Mouse (Mus musculus): Measurements from ENCODE around the gene Amtn. TPM values are rescaled to one million over a fixed set of nuclear protein-coding genes. Genes with fewer than 3 reads are reported as not detected.
"Not testable (repeated sequence)": the region's sequence is repeated elsewhere in the genome, so short reads cannot be mapped to it uniquely, and the experiment has no call there.

Amtn gene
- not detected in 2 replicates for polyA plus RNA-seq (2015; fragmentation: Nextera tagmentation; extraction: Ambion mirVana)

- no peak within 1 kb of the TSS for H3K4me3 ChIP-seq
- H3K36me3 ChIP-seq, result no peaks in the 10 kb centered on the region
- no peak within 1 kb of the TSS for H3K27ac ChIP-seq (replicated peaks)
- H3K4me1 ChIP-seq, result no peaks in the 10 kb centered on the region
- no peak within 1 kb of the TSS for H3K9ac ChIP-seq (replicated peaks)
- ATAC-seq (replicated peaks), result no peak
- H3K4me2 ChIP-seq (replicated peaks), result no peak within 1 kb of the TSS
- no peaks in the 10 kb centered on the region for H3K27me3 ChIP-seq
- WGBS, result 87% methylated on average over 4 of the region's 4 CpGs
- no peaks in the 10 kb centered on the region for H3K9me3 ChIP-seq
Measured at GRCm38 (mm10) chr5:88375808-88376207, at the start of gene Amtn. Amtn (plus strand) TSS chr5:88376108.

GRCm38 (mm10) chr5:88348533-88348932 is 27.4 kb upstream of the Amtn start:
- not testable (repeated sequence) for H3K9ac ChIP-seq (replicated peaks); H3K9me3 ChIP-seq; H3K27me3 ChIP-seq; H3K4me3 ChIP-seq; H3K4me1 ChIP-seq; ATAC-seq (replicated peaks); H3K36me3 ChIP-seq; H3K27ac ChIP-seq (replicated peaks); H3K4me2 ChIP-seq (replicated peaks)
- WGBS, result 33% methylated on average over 2 of the region's 2 CpGs

GRCm38 (mm10) chr5:88364768-88365167 is 11.1 kb upstream of the Amtn start:
- 5% methylated on average over 4 of the region's 5 CpGs for WGBS
- ATAC-seq (replicated peaks), result no peak

GRCm38 (mm10) chr5:88366886-88367285 is 9.0 kb upstream of the Amtn start:
- no peak for ATAC-seq (replicated peaks)
- no peak overlapping the region for H3K4me3 ChIP-seq
- WGBS, result 67% methylated on average over 1 of the region's 1 CpGs
- H3K36me3 ChIP-seq, result no peaks in the 10 kb centered on the region
- no peaks in the 10 kb centered on the region for H3K27me3 ChIP-seq
- H3K27ac ChIP-seq (replicated peaks), result no peak overlapping the region
- no peak overlapping the region for H3K4me2 ChIP-seq (replicated peaks)
- H3K4me1 ChIP-seq, result no peaks in the 10 kb centered on the region
- H3K9me3 ChIP-seq, result no peaks in the 10 kb centered on the region
- H3K9ac ChIP-seq (replicated peaks), result no peak overlapping the region

More at GRCm38 (mm10) chr5:88364768-88365167, 11.1 kb upstream of the Amtn start:
- Histone ChIP-seq H3K27ac (replicated peaks) (no peak overlapping the region), H3K4me2 (replicated peaks) (no peak overlapping the region), H3K9me3 (no peaks in the 10 kb centered on the region), H3K4me1 (no peaks in the 10 kb centered on the region), H3K36me3 (no peaks in the 10 kb centered on the region), H3K9ac (replicated peaks) (no peak overlapping the region), H3K27me3 (no peaks in the 10 kb centered on the region), H3K4me3 (no peak overlapping the region)

- ATAC-seq (replicated peaks), result no peak
- 84% methylated on average over 6 of the region's 6 CpGs for WGBS
Measured at GRCm38 (mm10) chr5:88370578-88371232, 5.2 kb upstream of the Amtn start.

GRCm38 (mm10) chr5:88372563-88372962 is 3.3 kb upstream of the Amtn start:
- no peak for ATAC-seq (replicated peaks)
- no peak overlapping the region for H3K4me2 ChIP-seq (replicated peaks)
- H3K27me3 ChIP-seq, result no peaks in the 10 kb centered on the region
- H3K9me3 ChIP-seq, result no peaks in the 10 kb centered on the region
- H3K9ac ChIP-seq (replicated peaks), result no peak overlapping the region
- H3K27ac ChIP-seq (replicated peaks), result no peak overlapping the region
- no peak overlapping the region for H3K4me3 ChIP-seq
- no peaks in the 10 kb centered on the region for H3K4me1 ChIP-seq
- WGBS, result 88% methylated on average over 6 of the region's 6 CpGs
- H3K36me3 ChIP-seq, result no peaks in the 10 kb centered on the region

More at GRCm38 (mm10) chr5:88370578-88371232, 5.2 kb upstream of the Amtn start:
- Histone ChIP-seq H3K4me2 (replicated peaks) (no peak overlapping the region), H3K9ac (replicated peaks) (no peak overlapping the region), H3K4me1 (no peaks in the 10 kb centered on the region), H3K4me3 (no peak overlapping the region), H3K9me3 (no peaks in the 10 kb centered on the region), H3K36me3 (no peaks in the 10 kb centered on the region), H3K27ac (replicated peaks) (no peak overlapping the region), H3K27me3 (no peaks in the 10 kb centered on the region)

GRCm38 (mm10) chr5:88391960-88392359 is 16.1 kb downstream of the Amtn start:
- WGBS, result 92% methylated on average over 2 of the region's 2 CpGs
- not testable (repeated sequence) for H3K4me2 ChIP-seq (replicated peaks); H3K9ac ChIP-seq (replicated peaks); ATAC-seq (replicated peaks); H3K9me3 ChIP-seq; H3K27me3 ChIP-seq; H3K36me3 ChIP-seq; H3K4me1 ChIP-seq; H3K4me3 ChIP-seq; H3K27ac ChIP-seq (replicated peaks)

- Histone ChIP-seq H3K9ac (replicated peaks) (no peak overlapping the region), H3K4me2 (replicated peaks) (no peak overlapping the region), H3K4me1 (no peaks in the 10 kb centered on the region), H3K9me3 (no peaks in the 10 kb centered on the region), H3K36me3 (no peaks in the 10 kb centered on the region), H3K4me3 (no peak overlapping the region), H3K27ac (replicated peaks) (no peak overlapping the region), H3K27me3 (no peaks in the 10 kb centered on the region)
- peak; percentile 36 for ATAC-seq (replicated peaks)
- WGBS, result 76% methylated on average over 5 of the region's 5 CpGs
Measured at GRCm38 (mm10) chr5:88398581-88398980, 22.7 kb downstream of the Amtn start.

- peak; percentile 59; the same call in 1 of the 2 replicates for ATAC-seq (replicated peaks)
- H3K4me1 ChIP-seq, result no peaks in the 10 kb centered on the region
- WGBS, result 4% methylated on average over 6 of the region's 6 CpGs
Measured at GRCm38 (mm10) chr5:88399849-88400248, 23.9 kb downstream of the Amtn start.

GRCm38 (mm10) chr5:88401464-88401863 is 25.6 kb downstream of the Amtn start:
- H3K9ac ChIP-seq (replicated peaks), result no peak overlapping the region
- no peak overlapping the region for H3K27ac ChIP-seq (replicated peaks)
- no peaks in the 10 kb centered on the region for H3K27me3 ChIP-seq
- H3K4me3 ChIP-seq, result no peak overlapping the region
- no peak overlapping the region for H3K4me2 ChIP-seq (replicated peaks)
- H3K4me1 ChIP-seq, result no peaks in the 10 kb centered on the region
- H3K9me3 ChIP-seq, result no peaks in the 10 kb centered on the region
- H3K36me3 ChIP-seq, result no peaks in the 10 kb centered on the region
- ATAC-seq (replicated peaks), result no peak
- WGBS, result 57% methylated on average over 3 of the region's 3 CpGs

More at GRCm38 (mm10) chr5:88399849-88400248, 23.9 kb downstream of the Amtn start:
- Histone ChIP-seq H3K9ac (replicated peaks) (no peak overlapping the region), H3K36me3 (no peaks in the 10 kb centered on the region), H3K27me3 (no peaks in the 10 kb centered on the region), H3K4me3 (no peak overlapping the region), H3K27ac (replicated peaks) (no peak overlapping the region), H3K4me2 (replicated peaks) (no peak overlapping the region), H3K9me3 (no peaks in the 10 kb centered on the region)

- no peak overlapping the region for H3K9ac ChIP-seq (replicated peaks)
- no peak overlapping the region for H3K4me2 ChIP-seq (replicated peaks)
- WGBS, result 93% methylated on average over 8 of the region's 8 CpGs
- no peaks in the 10 kb centered on the region for H3K4me1 ChIP-seq
- no peak overlapping the region for H3K27ac ChIP-seq (replicated peaks)
- no peak for ATAC-seq (replicated peaks)
- no peaks in the 10 kb centered on the region for H3K9me3 ChIP-seq
- H3K4me3 ChIP-seq, result no peak overlapping the region
- H3K36me3 ChIP-seq, result no peaks in the 10 kb centered on the region
- no peaks in the 10 kb centered on the region for H3K27me3 ChIP-seq
Measured at GRCm38 (mm10) chr5:88420319-88421065, 44.6 kb downstream of the Amtn start.

- not testable (repeated sequence) for H3K36me3 ChIP-seq; H3K9me3 ChIP-seq; ATAC-seq (replicated peaks); H3K27me3 ChIP-seq; H3K27ac ChIP-seq (replicated peaks); H3K4me2 ChIP-seq (replicated peaks); H3K9ac ChIP-seq (replicated peaks); H3K4me3 ChIP-seq; H3K4me1 ChIP-seq
- 72% methylated on average over 2 of the region's 2 CpGs for WGBS
Measured at GRCm38 (mm10) chr5:88424892-88425291, 49.0 kb downstream of the Amtn start.

Data from forebrain, embryonic 15.5 days (tissue).